Mouse (Mus musculus) forebrain, embryonic 13.5 days (tissue): ENCODE results near the gene Zbtb17. TPM values are rescaled to one million over a fixed set of nuclear protein-coding genes. Genes with fewer than 3 reads are reported as not detected.
A peak's percentile ranks its signal among the peaks of the same experiment; 100 is the strongest.

Source experiments
- ATAC-seq: fragments of 200-750 bp; cut with Nextera tagmentation; 2 replicates; pipeline ENCODE4 v1.8.0; 2017
- H3K27ac ChIP-seq: fragments of 300-500 bp; sonication (generic); 2 replicates; pipeline ENCODE4 v1.5.1; 2015; ENCODE audit warnings: inconsistent platforms, mild to moderate bottlenecking, moderate library complexity
- H3K27me3 ChIP-seq: fragments of 300-500 bp; sonication (generic); 2 replicates; pipeline ENCODE4 v1.6.1; 2015; ENCODE audit warnings: mild to moderate bottlenecking, inconsistent platforms
- H3K36me3 ChIP-seq: fragments of 300-500 bp; sonication (generic); 2 replicates; pipeline ENCODE4 v1.6.1; 2015; ENCODE audit warnings: mild to moderate bottlenecking, inconsistent platforms; ENCODE audit not compliant: poor library complexity, severe bottlenecking
- H3K4me1 ChIP-seq: fragments of 300-500 bp; sonication (generic); 2 replicates; pipeline ENCODE4 v1.6.1; 2015; ENCODE audit warnings: inconsistent platforms
- H3K4me2 ChIP-seq: fragments of 300-500 bp; sonication (generic); 2 replicates; pipeline ENCODE4 v1.6.1; 2015; ENCODE audit warnings: inconsistent platforms, mild to moderate bottlenecking, moderate library complexity
- H3K4me3 ChIP-seq: fragments of 300-500 bp; sonication (generic); 2 replicates; pipeline ENCODE4 v1.5.1; 2015; ENCODE audit warnings: mild to moderate bottlenecking, inconsistent platforms
- H3K9ac ChIP-seq: fragments of 300-500 bp; sonication (generic); 2 replicates; pipeline ENCODE4 v1.6.1; 2015; ENCODE audit warnings: mild to moderate bottlenecking, inconsistent platforms
- H3K9me3 ChIP-seq: fragments of 300-500 bp; sonication (generic); replicated peaks from 2 replicates; pipeline ENCODE4 v1.6.1; 2016; ENCODE audit warnings: inconsistent platforms
- WGBS: fragments of 180-500 bp; shearing (Covaris S2); methylation state at CpG from one replicate; pipeline ENCODE4 v1.1.7; 2015; 5-methylcytosine and 5-hydroxymethylcytosine counted together
- polyA plus RNA-seq: library from polyadenylated mRNA; unstranded; fragments of >200 nt; fragmentation: Nextera tagmentation; extraction: Ambion mirVana; gene quantifications from 2 replicates; pipeline ENCODE4 v1.2.1, GENCODE M21; 2015

Zbtb17 gene
- polyA plus RNA-seq, 1 experiment from 2014 or later, result 60.9 TPM

DNA sequence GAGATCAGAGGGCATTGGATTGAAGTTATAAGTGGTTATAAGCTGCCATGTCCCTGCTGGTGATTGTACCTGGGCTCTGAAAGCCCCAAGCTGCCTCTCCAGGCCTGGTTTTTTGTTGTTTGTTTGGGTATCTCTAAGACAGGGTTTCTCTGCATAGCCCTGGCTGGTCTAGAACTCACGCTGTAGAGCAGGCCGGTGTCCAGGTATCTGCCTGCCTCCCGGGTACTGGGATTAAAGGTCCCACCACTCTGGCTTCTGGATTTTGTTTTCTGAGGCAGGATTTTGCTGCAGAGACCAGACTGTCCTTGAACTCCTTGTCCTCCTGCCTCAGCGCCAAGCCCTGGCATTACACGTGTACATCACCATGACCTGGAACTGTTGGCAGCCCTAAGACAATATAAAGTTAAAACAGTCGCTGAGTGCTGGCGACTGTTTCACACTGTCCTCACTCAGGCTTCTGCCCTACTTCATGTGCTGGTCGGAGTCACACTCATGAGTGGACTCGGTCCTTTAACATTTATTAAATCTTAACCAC lies 7.5 kb downstream of the Zbtb17 start:
- peaks cover 80% of the 10 kb centered on the region for H3K36me3 ChIP-seq
- ATAC-seq, result no peak
- no peak overlapping the region for H3K4me3 ChIP-seq
- H3K9me3 ChIP-seq, result no peaks in the 10 kb centered on the region
- 93% methylated on average over 9 of the region's 9 CpGs for WGBS
- H3K27me3 ChIP-seq, result no peaks in the 10 kb centered on the region
- no peaks in the 10 kb centered on the region for H3K4me1 ChIP-seq
- no peak overlapping the region for H3K4me2 ChIP-seq
- no peak overlapping the region for H3K9ac ChIP-seq
- no peak overlapping the region for H3K27ac ChIP-seq

GRCm38 (mm10) chr4:141454581-141455350 lies 10.3 kb downstream of the Zbtb17 start:
- 82% methylated on average over 14 of the region's 14 CpGs for WGBS
- Histone ChIP-seq H3K4me2 (no peak overlapping the region), H3K9me3 (no peaks in the 10 kb centered on the region), H3K27me3 (no peaks in the 10 kb centered on the region), H3K9ac (0 out of 2 replicates have a peak overlapping the region, but pooled peaks have one; percentile 1), H3K27ac (no peak overlapping the region), H3K4me1 (peaks cover 18% of the 10 kb centered on the region), H3K4me3 (no peak overlapping the region), H3K36me3 (peaks cover 57% of the 10 kb centered on the region)
- no peak for ATAC-seq

GRCm38 (mm10) chr4:141455526-141455925 lies 11.1 kb downstream of the Zbtb17 start:
- no peaks in the 10 kb centered on the region for H3K9me3 ChIP-seq
- peaks cover 22% of the 10 kb centered on the region for H3K4me1 ChIP-seq
- no peak overlapping the region for H3K4me2 ChIP-seq
- WGBS, result 71% methylated on average over 4 of the region's 4 CpGs
- H3K36me3 ChIP-seq, result peaks cover 56% of the 10 kb centered on the region
- no peak overlapping the region for H3K27ac ChIP-seq
- H3K9ac ChIP-seq, result 0 out of 2 replicates have a peak overlapping the region, but pooled peaks have one; percentile 14
- no peak overlapping the region for H3K4me3 ChIP-seq
- no peaks in the 10 kb centered on the region for H3K27me3 ChIP-seq
- no peak for ATAC-seq

GRCm38 (mm10) chr4:141456193-141456938 lies 11.9 kb downstream of the Zbtb17 start:
- ATAC-seq, result no peak
- no peaks in the 10 kb centered on the region for H3K27me3 ChIP-seq
- H3K9me3 ChIP-seq, result no peaks in the 10 kb centered on the region
- H3K27ac ChIP-seq, result no peak overlapping the region
- peaks cover 30% of the 10 kb centered on the region for H3K4me1 ChIP-seq
- no peak overlapping the region for H3K4me3 ChIP-seq
- WGBS, result 94% methylated on average over 14 of the region's 14 CpGs
- no peak overlapping the region for H3K4me2 ChIP-seq
- H3K9ac ChIP-seq, result no peak overlapping the region
- H3K36me3 ChIP-seq, result peaks cover 55% of the 10 kb centered on the region

DNA sequence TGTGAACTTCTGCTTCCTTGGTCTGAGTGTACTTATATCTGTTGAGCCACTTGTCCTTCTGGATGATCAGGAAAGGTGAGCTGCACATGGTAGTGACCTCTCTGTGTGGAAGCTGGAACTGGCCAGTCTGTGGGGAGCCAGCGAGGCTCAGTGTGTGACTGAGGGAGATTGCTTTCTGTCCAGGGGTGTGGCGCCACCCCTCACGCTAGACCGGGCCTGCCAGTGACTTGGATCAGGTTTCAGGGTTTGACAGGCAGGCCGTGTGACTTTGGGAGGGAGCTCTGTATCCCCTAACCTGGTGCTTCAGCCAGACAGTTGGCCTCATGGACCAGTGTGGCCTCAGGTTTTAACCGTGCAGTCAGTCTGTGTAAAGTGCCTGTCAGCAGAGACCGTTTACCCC lies 13.8 kb downstream of the Zbtb17 start:
- peaks cover 32% of the 10 kb centered on the region for H3K4me1 ChIP-seq
- no peak overlapping the region for H3K4me2 ChIP-seq
- H3K9me3 ChIP-seq, result no peaks in the 10 kb centered on the region
- no peaks in the 10 kb centered on the region for H3K27me3 ChIP-seq
- H3K4me3 ChIP-seq, result no peak overlapping the region
- peak overlapping the region; percentile 38; the same call in 1 of the 2 replicates for H3K27ac ChIP-seq
- peaks cover 56% of the 10 kb centered on the region for H3K36me3 ChIP-seq
- peak; percentile 27; the same call in 1 of the 2 replicates for ATAC-seq
- WGBS, result 10% methylated on average over 7 of the region's 7 CpGs
- peak overlapping the region; percentile 5; the same call in 1 of the 2 replicates for H3K9ac ChIP-seq

GRCm38 (mm10) chr4:141458888-141459287 lies 14.4 kb downstream of the Zbtb17 start:
- Histone ChIP-seq H3K4me2 (no peak overlapping the region), H3K9ac (no peak overlapping the region), H3K4me1 (peaks cover 32% of the 10 kb centered on the region), H3K9me3 (no peaks in the 10 kb centered on the region), H3K27me3 (no peaks in the 10 kb centered on the region), H3K27ac (peak overlapping the region; percentile 38; the same call in 1 of the 2 replicates), H3K36me3 (peaks cover 56% of the 10 kb centered on the region), H3K4me3 (no peak overlapping the region)
- 63% methylated on average over 3 of the region's 3 CpGs for WGBS
- ATAC-seq, result 0 out of 2 replicates have a peak, but pooled peaks have one; percentile 4

DNA sequence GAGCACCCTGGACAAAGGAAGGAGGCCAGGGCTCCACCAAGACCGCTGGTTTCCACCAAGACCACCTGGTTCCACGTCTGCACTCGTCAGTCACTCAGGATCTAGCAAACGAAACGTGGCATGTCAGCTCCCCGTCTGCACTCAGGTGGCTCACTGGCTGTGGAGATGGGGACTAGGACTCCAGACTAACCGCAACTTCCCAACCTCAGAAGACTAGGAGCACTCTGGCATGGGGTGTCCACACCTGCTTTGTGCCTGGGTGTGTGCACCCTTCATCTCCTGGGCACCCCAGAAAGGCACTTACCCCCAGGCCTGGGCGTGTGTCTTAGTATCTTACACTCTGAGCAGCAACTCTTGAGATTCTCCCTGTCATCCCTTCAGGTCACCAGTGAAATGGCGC lies 15.3 kb downstream of the Zbtb17 start:
- no peak overlapping the region for H3K4me2 ChIP-seq
- 86% methylated on average over 9 of the region's 9 CpGs for WGBS
- no peaks in the 10 kb centered on the region for H3K27me3 ChIP-seq
- peaks cover 32% of the 10 kb centered on the region for H3K4me1 ChIP-seq
- ATAC-seq, result no peak
- H3K9me3 ChIP-seq, result no peaks in the 10 kb centered on the region
- peaks cover 58% of the 10 kb centered on the region for H3K36me3 ChIP-seq
- no peak overlapping the region for H3K4me3 ChIP-seq
- H3K27ac ChIP-seq, result no peak overlapping the region
- H3K9ac ChIP-seq, result no peak overlapping the region

- Histone ChIP-seq H3K4me2 (no peak overlapping the region), H3K9ac (no peak overlapping the region), H3K4me3 (no peak overlapping the region), H3K27me3 (no peaks in the 10 kb centered on the region), H3K27ac (0 out of 2 replicates have a peak overlapping the region, but pooled peaks have one; percentile 44), H3K9me3 (no peaks in the 10 kb centered on the region), H3K4me1 (peaks cover 32% of the 10 kb centered on the region), H3K36me3 (peaks cover 61% of the 10 kb centered on the region)
- 92% methylated on average over 4 of the region's 4 CpGs for WGBS
- ATAC-seq, result no peak
Measured at GRCm38 (mm10) chr4:141460481-141460880, 16.0 kb downstream of the Zbtb17 start.

GRCm38 (mm10) chr4:141461088-141461487 lies 16.6 kb downstream of the Zbtb17 start:
- H3K36me3 ChIP-seq, result peaks cover 67% of the 10 kb centered on the region
- 0 out of 2 replicates have a peak, but pooled peaks have one; percentile 16 for ATAC-seq
- H3K9ac ChIP-seq, result no peak overlapping the region
- no peak overlapping the region for H3K4me3 ChIP-seq
- WGBS, result 38% methylated on average over 12 of the region's 12 CpGs
- peak overlapping the region; percentile 44; the same call in 1 of the 2 replicates for H3K27ac ChIP-seq
- H3K9me3 ChIP-seq, result no peaks in the 10 kb centered on the region
- H3K4me1 ChIP-seq, result peaks cover 32% of the 10 kb centered on the region
- H3K4me2 ChIP-seq, result no peak overlapping the region
- H3K27me3 ChIP-seq, result no peaks in the 10 kb centered on the region

DNA sequence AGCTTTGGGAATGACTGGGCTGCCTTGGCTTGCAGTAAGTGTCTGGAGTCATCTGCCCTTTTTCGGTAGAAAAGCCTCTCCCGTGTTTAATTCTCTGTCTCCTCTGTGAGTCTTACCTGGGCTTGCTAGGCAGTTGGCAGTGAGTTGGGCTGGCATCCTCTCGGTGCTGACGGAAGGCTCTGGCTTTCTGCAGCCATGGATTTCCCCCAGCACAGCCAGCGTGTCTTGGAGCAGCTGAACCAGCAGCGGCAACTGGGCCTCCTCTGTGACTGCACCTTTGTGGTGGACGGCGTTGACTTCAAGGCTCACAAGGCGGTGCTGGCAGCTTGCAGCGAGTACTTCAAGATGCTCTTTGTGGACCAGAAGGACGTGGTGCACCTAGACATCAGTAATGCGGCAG lies 17.1 kb downstream of the Zbtb17 start:
- no peak overlapping the region for H3K4me3 ChIP-seq
- H3K4me1 ChIP-seq, result peaks cover 32% of the 10 kb centered on the region
- H3K4me2 ChIP-seq, result no peak overlapping the region
- H3K9me3 ChIP-seq, result no peaks in the 10 kb centered on the region
- no peaks in the 10 kb centered on the region for H3K27me3 ChIP-seq
- WGBS, result 82% methylated on average over 12 of the region's 12 CpGs
- H3K36me3 ChIP-seq, result peaks cover 68% of the 10 kb centered on the region
- H3K9ac ChIP-seq, result no peak overlapping the region
- no peak overlapping the region for H3K27ac ChIP-seq
- ATAC-seq, result no peak

- no peak overlapping the region for H3K27ac ChIP-seq
- peaks cover 84% of the 10 kb centered on the region for H3K36me3 ChIP-seq
- H3K4me1 ChIP-seq, result peaks cover 21% of the 10 kb centered on the region
- H3K27me3 ChIP-seq, result no peaks in the 10 kb centered on the region
- ATAC-seq, result no peak
- H3K4me2 ChIP-seq, result no peak overlapping the region
- H3K9me3 ChIP-seq, result no peaks in the 10 kb centered on the region
- no peak overlapping the region for H3K4me3 ChIP-seq
- 89% methylated on average over 14 of the region's 14 CpGs for WGBS
- H3K9ac ChIP-seq, result no peak overlapping the region
Measured at GRCm38 (mm10) chr4:141463472-141463871, 19.0 kb downstream of the Zbtb17 start.

DNA sequence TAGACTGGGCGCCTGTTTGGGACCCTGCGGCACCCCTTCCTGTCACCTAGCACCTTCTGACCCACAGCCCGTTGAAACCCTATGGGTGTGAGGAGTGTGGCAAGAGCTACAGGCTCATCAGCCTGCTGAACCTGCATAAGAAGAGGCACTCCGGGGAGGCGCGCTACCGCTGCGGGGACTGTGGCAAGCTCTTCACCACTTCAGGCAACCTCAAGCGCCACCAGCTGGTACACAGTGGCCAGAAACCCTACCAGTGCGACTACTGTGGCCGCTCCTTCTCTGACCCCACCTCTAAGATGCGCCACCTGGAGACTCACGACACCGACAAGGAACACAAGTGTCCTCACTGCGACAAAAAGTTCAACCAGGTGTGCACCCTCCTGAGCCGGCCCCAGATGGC lies 20.3 kb downstream of the Zbtb17 start:
- ATAC-seq, result no peak
- Histone ChIP-seq H3K36me3 (peaks cover 93% of the 10 kb centered on the region), H3K4me1 (peaks cover 13% of the 10 kb centered on the region), H3K4me3 (no peak overlapping the region), H3K27me3 (no peaks in the 10 kb centered on the region), H3K9ac (no peak overlapping the region), H3K27ac (no peak overlapping the region), H3K4me2 (no peak overlapping the region), H3K9me3 (no peaks in the 10 kb centered on the region)
- 79% methylated on average over 16 of the region's 16 CpGs for WGBS
